Mouse (Mus musculus) MEL-GATA-1-ER (cell line): ENCODE measurements at regions not wholly inside any gene's neighbourhood (a gene's known extent, or its start where the extent isn't known, plus 50 kb on each side); places are given as distances from the start of the nearest gene placed in this dataset.
"Not testable (repeated sequence)": the region's sequence is repeated elsewhere in the genome, so short reads cannot be mapped to it uniquely, and the experiment has no call there.

Experiments used
- DNase-seq: peaks from one replicate; pipeline ENCODE4 v3.0.0-alpha.2; 2012; ENCODE audit warnings: low read depth; ENCODE audit errors: extremely low read depth

DNA sequence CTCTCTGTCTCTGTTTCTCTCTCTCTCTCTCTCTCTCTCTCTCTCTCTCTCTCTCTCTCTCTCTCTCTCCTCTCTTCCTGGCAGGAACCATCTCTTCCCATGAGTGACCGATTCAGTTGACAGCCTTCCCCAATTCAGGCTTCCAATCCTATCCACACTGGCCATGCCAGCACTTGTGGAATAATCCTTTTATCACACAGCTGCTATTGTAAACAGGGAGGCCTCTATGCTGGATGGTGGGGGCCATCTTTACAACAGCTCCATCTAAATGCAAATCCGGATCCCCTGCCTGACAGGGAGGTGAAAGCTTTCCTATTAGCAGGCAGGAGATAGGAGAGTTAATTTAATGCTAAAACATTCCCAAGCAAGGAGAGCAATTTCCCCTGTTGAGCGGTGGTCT lies 431.7 kb upstream of the Auts2 start:
- no peak for DNase-seq

DNA sequence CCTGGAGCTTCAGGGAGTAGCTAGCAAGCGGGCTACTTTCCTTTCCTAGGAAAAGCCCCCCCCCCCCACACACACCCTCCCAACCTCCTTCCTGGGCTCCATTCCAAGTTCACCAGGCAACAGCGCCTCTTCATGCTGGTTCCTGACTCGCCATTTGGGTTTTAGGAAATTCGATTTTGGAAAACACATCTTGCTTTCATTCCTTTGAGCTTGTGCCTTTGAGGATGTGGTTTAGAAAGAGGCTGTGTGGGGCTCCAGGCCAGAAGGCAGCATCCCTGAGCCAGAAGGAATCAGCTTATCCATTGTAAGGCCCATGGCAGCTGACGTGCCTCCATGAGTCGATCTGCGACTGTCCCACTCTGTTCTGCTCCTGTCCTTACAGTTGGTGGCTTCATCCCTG lies 427.9 kb upstream of the Auts2 start:
- no peak for DNase-seq

GRCm38 (mm10) chr5:132969376-132969775 lies 426.2 kb upstream of the Auts2 start:
- DNase-seq: no peak

GRCm38 (mm10) chr5:132959901-132960300 lies 416.8 kb upstream of the Auts2 start:
- no peak for DNase-seq

DNA sequence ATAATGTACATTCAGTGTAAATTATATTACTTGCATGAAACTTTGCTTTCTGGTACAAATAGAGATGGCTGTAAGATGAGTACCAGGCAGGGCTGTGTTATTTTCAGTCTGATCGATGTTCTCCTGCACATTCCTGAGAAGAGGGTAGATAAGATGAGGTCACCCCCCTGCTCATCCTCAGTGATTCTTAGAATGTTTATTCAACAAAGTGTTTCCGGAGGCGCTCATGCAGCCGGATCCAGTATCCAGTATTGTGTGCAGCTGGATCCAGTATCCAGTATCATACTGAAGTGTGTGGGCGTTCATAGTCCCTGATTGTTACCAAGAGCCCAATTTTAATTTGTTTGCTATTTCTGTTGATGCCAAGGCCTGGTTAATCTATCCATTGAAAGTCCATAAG lies 413.0 kb upstream of the Auts2 start:
- DNase-seq: no peak

GRCm38 (mm10) chr5:132955051-132955450 lies 411.9 kb upstream of the Auts2 start:
- DNase-seq: no peak

- DNase-seq: no peak
Observed at GRCm38 (mm10) chr5:132933439-132933980, 390.4 kb upstream of the Auts2 start.

DNA sequence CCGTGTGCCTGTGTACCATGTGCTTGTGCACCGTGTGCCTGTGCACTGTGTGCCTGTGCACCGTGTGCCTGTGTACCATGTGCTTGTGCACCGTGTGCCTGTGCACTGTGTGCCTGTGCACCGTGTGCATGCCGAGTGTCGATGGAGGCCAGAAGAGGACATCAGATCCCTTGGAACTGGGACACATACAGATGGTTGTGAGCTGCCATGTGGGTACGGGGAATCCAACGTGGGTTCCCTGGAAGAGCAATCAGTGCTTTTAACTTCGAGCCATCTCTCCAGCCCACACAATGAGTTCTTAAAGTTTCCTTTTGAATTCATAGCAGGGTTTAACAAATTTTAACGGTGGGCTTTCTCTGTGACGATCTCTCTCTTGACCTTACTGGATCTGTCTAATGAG lies 386.8 kb upstream of the Auts2 start:
- not testable (repeated sequence) for DNase-seq

DNA sequence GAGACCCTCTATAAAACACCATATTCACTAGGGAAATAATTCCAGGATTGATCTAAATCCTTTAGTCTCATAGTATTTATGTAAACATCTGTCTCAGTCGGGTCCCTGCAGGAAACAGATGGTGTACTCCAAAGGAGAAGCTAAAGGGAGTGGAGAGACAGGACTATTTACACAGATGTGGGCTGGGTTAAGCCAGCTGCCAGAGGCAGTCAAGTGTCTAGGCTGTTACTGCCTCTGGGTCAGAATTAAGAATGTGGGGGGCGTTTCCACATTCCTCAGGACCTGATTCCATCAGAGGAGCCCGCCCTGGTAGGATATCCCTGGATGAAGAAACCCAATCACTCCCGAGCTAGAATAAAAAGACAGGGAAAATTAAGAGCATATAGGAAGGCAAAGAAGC lies 380.2 kb upstream of the Auts2 start:
- DNase-seq: no peak

DNA sequence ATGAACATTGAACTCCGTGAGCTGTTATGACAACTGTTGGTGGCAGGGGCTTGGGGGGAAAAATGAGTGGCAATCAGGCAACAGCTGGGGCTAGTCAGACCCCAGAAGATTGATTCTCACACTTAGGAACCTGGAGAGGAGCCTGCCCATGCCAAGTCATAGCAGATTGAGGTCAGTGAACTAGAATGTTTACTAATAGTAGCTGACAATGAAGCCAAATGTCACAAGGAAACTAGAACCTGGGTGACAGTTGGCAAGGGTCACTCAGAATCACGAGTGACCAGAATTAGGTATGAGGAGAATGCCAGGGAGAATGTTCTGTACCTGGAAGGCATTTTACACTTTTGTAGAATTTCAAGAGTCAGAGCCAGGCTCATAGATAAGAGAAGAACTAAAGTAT lies 365.9 kb upstream of the Auts2 start:
- DNase-seq: no peak

GRCm38 (mm10) chr5:132908220-132908619 lies 365.1 kb upstream of the Auts2 start:
- no peak for DNase-seq

DNA sequence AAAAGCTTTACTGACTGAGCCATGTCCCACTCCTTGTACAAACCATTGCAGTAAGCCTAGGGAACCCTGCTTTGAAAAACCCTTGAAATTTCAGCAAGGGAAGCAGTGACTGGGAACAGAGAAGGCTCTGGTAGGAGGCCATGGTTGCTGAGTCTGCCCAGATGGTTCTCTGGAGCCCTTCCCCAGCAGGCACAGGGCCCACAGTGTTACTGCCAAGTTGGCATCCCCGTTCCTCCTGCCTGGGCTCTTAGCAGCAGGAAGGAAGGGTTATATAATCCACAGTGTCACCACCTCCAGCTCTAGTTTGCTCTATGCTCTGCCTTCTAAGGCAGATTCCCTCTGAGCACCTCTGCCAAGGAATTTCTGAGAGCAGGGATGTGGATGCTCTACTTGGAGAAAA lies 349.4 kb upstream of the Auts2 start:
- DNase-seq: no peak

GRCm38 (mm10) chr5:132884130-132884529 lies 341.0 kb upstream of the Auts2 start:
- DNase-seq: no peak

GRCm38 (mm10) chr5:132882291-132882690 lies 339.1 kb upstream of the Auts2 start:
- no peak for DNase-seq

- DNase-seq: no peak
Observed at GRCm38 (mm10) chr5:132881170-132881569, 338.0 kb upstream of the Auts2 start.

DNA sequence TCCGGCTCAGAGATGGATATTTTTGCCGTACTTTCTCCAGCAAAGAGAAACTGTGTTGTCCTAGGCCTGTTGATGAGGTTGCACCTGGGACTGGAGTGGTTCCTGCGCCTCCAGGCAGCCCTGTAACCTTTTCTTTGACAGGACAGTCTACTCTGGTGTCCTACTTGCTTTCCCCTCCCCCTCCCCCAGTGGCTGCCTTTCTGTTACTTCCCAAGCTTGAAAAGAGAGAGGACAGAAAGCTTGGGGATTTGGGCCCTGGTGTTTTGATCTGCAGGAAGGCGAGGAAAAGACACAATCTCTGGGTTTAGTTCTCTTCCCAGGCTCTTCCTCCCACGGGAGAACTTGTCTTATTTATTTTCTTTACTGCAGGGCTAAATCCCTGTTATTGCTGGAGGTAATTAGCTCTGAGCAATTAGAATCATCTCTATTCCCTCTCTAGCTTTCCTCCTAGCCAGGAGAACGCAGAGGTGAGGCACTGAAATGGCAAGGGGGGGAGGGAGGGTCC lies 333.2 kb upstream of the Auts2 start:
- DNase-seq: no peak

GRCm38 (mm10) chr5:132858846-132859510 lies 315.8 kb upstream of the Auts2 start:
- no peak for DNase-seq

DNA sequence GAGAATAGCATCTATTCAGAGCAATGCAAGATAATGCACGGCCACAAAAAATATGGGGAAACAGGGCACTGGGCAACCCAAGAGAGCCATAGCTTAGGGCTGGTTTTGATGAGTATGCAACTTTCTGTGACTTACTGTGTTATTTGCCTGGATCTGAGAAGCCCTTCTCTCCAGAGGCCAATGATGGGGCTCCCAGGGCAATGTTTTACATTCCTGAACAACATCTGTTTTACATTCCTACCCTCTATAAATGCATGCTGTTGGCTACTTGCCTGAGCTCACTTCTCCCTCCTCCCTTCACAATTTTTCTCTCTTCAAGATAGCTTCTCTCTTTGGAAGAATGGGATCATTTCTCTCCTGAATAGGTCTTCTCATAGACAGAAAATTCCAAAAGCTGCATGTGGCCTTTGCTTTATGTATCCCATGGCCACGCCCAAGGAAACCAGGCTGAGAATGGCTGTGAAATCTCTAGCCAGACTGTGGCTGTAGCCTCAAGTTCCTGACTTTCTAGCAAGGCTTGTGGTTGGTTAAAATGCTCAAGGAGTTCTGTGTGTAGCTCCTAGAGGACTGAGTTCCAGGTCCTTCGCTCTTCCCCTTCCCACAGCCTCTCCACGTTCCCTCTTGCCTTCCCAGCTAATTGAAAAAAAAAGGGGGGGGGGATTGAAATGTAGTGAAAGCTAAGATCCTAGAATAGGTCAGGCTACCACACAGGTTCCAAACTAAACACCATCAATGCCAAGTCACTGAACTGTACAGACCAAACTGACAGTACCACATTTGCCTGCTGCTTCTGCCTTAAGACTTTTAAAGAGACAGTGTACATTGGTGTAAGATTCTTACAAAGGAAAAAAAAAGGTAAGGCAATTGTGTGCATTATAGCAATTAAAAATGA lies 312.7 kb upstream of the Auts2 start:
- no peak for DNase-seq

DNA sequence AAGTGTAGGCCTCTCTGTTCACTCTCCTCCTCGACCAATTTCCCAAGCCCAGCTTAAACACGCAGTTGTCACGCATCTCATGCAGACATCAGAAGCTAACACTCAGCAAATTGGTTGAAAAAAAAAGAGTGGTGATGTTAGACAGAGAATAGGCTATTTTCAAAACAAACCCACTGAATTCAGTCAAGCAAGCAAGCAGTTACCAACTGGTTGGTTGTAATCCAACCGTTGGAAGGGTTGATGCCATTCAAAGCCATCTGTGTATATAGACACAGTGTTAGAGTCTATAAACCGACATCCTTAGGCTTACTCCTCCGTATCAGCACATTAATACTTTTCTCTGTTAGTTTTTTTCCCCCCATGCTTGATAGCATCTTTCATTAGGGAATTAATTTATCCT lies 307.6 kb upstream of the Auts2 start:
- DNase-seq: no peak

DNA sequence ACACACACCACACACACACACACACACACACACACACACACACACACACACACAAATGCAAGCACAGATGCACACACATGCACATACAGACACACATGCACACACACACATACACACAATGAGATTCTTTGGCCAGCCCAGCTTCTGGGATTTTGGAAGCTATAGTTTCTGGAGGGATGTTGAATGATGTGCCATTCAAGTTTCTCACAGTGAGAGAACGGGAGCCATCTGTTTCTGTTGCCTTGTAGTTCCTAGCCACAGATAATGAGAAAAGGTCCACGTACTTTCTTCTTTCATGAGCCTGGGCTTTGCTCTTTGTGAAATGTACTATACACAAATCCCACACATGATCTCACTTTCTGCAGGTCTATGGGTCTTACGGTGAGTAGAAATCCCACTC lies 304.9 kb upstream of the Auts2 start:
- no peak for DNase-seq

DNA sequence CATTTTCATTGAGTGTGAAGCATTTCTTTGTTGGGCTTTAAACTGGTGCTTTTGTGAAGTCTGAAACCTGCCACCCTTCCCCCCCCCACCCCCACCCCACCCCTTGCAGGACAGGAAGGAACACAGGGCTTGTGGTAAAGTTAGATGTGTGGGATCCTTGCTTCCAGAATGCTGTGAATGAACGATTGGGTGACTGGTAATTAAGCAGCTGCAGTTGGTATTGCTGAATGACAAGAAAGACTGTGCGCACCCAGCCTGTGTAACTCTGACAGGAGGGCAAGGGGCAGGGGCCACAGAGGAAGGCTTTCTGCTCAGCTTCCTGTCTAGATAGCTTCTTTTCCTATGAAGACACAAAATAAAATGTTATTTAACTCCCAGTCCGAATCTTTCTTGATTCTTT lies 300.1 kb upstream of the Auts2 start:
- DNase-seq: no peak

DNA sequence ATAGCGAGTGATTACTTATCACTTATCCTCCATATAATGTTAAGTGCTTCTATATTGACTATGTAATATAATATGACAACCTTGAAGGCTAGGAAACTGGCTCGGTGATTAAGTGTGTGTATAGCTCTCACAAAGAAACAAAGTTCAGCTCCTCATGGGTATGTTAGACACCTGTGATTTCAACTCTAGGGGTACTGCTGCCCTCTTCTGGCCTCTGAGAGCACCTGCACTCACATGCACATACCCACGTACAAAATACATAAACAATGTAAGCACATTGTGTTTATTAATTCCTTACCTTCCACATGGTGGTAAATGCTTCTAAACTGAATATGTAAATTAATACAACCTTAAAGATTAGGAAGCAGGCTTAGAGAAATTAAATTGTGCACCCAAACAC lies 298.6 kb upstream of the Auts2 start:
- no peak for DNase-seq
